Mouse (Mus musculus) adipose tissue, adult 10 weeks (tissue): Measurements from ENCODE around the gene H2-Q2. TPM values are rescaled to one million over a fixed set of nuclear protein-coding genes. Genes with fewer than 3 reads are reported as not detected.

Experiments used
- polyA plus RNA-seq: library from polyadenylated mRNA; stranded (reverse); fragments of 350-450 nt; fragmentation: Illumina TruSeq; extraction: RNeasy Lipid Tissue Mini Kit (QIAGEN cat#74804); gene quantifications from one replicate; pipeline ENCODE4 v1.2.3, GENCODE M21; 2014; ENCODE audit warnings: low read depth, low replicate concordance

The H2-Q2 gene
- polyA plus RNA-seq, result 3.6 TPM

DNA sequence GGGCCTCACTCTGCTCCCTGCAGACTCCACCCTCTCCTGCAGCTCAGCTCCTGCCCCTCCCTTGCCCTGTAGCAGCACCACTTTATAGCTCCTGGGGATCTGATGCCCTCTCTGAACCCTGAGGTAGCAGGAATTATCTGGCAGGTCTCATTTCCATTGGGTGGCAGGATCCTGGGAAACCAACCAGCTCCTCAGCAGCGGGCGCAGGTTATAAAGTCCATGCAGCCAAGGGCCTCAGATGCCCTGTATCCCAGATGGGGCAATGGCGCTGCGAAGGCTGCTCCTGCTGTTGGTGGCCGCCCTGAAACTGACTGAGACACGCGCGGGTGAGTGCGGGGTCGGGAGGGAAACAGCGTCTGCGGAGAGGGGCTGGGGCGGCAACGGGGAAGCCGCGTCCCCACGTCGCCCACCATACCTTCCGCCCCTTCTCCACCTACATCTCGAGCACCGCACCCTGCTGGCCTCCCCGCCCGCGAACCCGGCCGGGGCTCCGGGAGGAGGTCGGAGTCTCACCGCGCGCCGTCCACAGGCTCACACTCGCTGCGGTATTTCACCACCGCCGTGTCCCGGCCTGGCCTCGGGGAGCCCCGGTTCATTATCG is at the start of gene H2-Q2:
Gene H2-Q2 (plus strand): TSS at position 172 of the 601 bp plus-strand sequence.

DNA sequence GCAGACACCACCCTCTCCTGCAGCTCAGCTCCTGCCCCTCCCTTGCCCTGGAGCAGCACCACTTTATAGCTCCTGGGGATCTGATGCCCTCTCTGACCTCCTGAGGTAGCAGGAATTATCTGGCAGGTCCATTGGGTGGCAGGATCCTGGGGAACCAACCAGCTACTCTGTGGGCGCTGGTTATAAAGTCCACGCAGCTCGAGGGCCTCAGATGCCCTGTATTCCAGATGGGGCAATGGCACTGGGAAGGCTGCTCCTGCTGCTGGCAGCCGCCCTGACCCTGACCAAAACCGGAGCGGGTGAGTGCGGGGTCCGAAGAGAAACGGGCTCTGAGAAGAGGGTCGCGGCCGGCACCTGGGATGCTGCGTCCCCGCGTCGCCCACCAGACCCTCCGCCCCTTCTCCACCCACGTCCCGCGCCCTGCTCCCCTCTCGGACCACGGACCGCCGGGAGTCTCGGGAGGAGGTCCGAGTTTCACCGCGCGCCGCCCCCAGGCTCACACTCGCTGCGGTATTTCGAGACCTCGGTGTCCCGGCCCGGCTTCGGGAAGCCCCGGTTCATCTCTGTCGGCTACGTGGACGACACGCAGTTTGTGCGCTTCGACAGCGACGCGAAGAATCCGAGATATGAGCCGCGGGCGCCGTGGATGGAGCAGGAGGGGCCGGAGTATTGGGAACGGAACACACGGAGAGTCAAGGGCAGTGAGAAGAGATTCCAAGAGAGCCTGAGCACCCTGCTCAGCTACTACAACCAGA is 21.5 kb upstream of the H2-Q2 start, which contains the start of gene H2-Q1:
Gene H2-Q1 (plus strand): TSS at position 79 of the 755 bp plus-strand sequence.

GRCm38 (mm10) chr17:35379369-35379728 is 37.3 kb downstream of the H2-Q2 start, which contains the start of gene H2-Q4:
TSS of gene H2-Q4 (plus strand) at chr17:35379617.

Other genes starting within 250 kb of the H2-Q2 start
- 1,353 TPM for gene Ly6g5c, start 234.0 kb upstream of the H2-Q2 start, polyA plus RNA-seq
- gene Ly6g5b, start 226.8 kb upstream of the H2-Q2 start, polyA plus RNA-seq, result 1,252 TPM
- 14.5 TPM for gene Gpank1, start 220.8 kb upstream of the H2-Q2 start, polyA plus RNA-seq
- gene Csnk2b, start 220.2 kb upstream of the H2-Q2 start, polyA plus RNA-seq, result 234 TPM
- gene D17H6S53E, start 215.9 kb upstream of the H2-Q2 start, polyA plus RNA-seq, result 15.2 TPM
- gene Apom, start 210.2 kb upstream of the H2-Q2 start, polyA plus RNA-seq, result not detected
- 130 TPM for gene Bag6, start 207.1 kb upstream of the H2-Q2 start, polyA plus RNA-seq
- 229 TPM for gene Prrc2a, start 177.3 kb upstream of the H2-Q2 start, polyA plus RNA-seq
- gene Aif1, start 166.2 kb upstream of the H2-Q2 start, polyA plus RNA-seq, result 21.1 TPM
- 11.5 TPM for gene Lst1, start 153.8 kb upstream of the H2-Q2 start, polyA plus RNA-seq
- gene Ltb, start 147.8 kb upstream of the H2-Q2 start, polyA plus RNA-seq, result 1.9 TPM
- gene Tnf, start 140.2 kb upstream of the H2-Q2 start, polyA plus RNA-seq, result 0.61 TPM
- not detected for gene Lta, start 136.9 kb upstream of the H2-Q2 start, polyA plus RNA-seq
- gene Gm16181, start 121.4 kb upstream of the H2-Q2 start, polyA plus RNA-seq, result 1.2 TPM
- gene Atp6v1g2, start 108.6 kb upstream of the H2-Q2 start, polyA plus RNA-seq, result 22.6 TPM
- gene Nfkbil1, start 106.5 kb upstream of the H2-Q2 start, polyA plus RNA-seq, result 16.9 TPM
- 177 TPM for gene Ddx39b, start 100.5 kb upstream of the H2-Q2 start, polyA plus RNA-seq
- 739 TPM for gene H2-D1, start 79.5 kb upstream of the H2-Q2 start, polyA plus RNA-seq
- gene H2-Q1, start 21.8 kb upstream of the H2-Q2 start, polyA plus RNA-seq, result not detected
- 52.9 TPM for gene H2-Q4, start 37.4 kb downstream of the H2-Q2 start, polyA plus RNA-seq
- 27.5 TPM for gene H2-Q6, start 82.6 kb downstream of the H2-Q2 start, polyA plus RNA-seq
- gene H2-Q7, start 96.9 kb downstream of the H2-Q2 start, polyA plus RNA-seq, result 30.0 TPM
- gene H2-Q10, start 127.8 kb downstream of the H2-Q2 start, polyA plus RNA-seq, result 6.2 TPM
- gene Pou5f1, start 163.8 kb downstream of the H2-Q2 start, polyA plus RNA-seq, result not detected
- gene Tcf19, start 174.6 kb downstream of the H2-Q2 start, polyA plus RNA-seq, result 6.6 TPM
- gene Cchcr1, start 174.9 kb downstream of the H2-Q2 start, polyA plus RNA-seq, result 13.5 TPM
- not detected for gene Psors1c2, start 191.0 kb downstream of the H2-Q2 start, polyA plus RNA-seq
- 27.1 TPM for gene Cdsn, start 209.9 kb downstream of the H2-Q2 start, polyA plus RNA-seq
- gene 2300002M23Rik, start 225.2 kb downstream of the H2-Q2 start, polyA plus RNA-seq, result 0.65 TPM